8 mouse cellular contexts compared by ENCODE assay signal in the genomic region with DNA sequence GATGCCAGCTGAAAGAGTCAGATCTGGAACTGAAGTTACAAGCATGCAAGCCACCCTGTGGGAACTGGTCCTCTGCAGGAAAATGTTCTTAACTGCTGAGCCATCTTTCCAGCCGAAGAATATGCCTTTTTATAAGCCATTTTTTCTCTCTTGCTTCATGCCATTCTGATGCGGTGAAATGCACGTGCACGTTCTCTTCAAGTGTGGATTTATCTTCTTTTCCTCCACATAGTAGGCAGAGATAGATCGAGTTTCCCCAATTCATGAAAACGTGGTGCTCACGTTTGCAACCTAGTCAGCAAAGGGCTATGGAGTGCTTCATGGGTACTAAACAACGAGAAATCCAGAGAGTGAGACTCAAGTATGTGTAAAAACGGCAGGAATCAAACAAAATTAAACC. TPM values are rescaled to one million over a fixed set of nuclear protein-coding genes. Genes with fewer than 3 reads are reported as not detected.
DNase-seq lines count a peak whose midpoint lies in the region; ATAC-seq and TF ChIP-seq lines count a peak whose summit lies in the region.

No protein-coding gene starts in this region.

- 0 out of 2 replicates have a peak overlapping the region, but pooled peaks have one; percentile 24 for H3K9ac ChIP-seq in kidney, postnatal 0 days (ENCODE audit: low read depth, low read length)
- peak overlapping the region; percentile 53; the same call in 1 of the 2 replicates for H3K9ac ChIP-seq in embryonic facial prominence, embryonic 14.5 days (ENCODE audit: low read depth, low read length)
- no peak overlapping the region for H3K9ac ChIP-seq in intestine, postnatal 0 days (ENCODE audit: low read depth, low read length)
- peak overlapping the region; percentile 41; the same call in 1 of the 2 replicates for H3K9ac ChIP-seq in neural tube, embryonic 13.5 days

- 16% methylated on average over 9 of the region's 9 CpGs for WGBS in kidney, postnatal 0 days
- 13% methylated on average over 9 of the region's 9 CpGs for WGBS in kidney, adult 2 months
- 26% methylated on average over 9 of the region's 9 CpGs for WGBS in embryonic facial prominence, embryonic 14.5 days
- WGBS in intestine, postnatal 0 days: 14% methylated on average over 9 of the region's 9 CpGs
- WGBS in neural tube, embryonic 13.5 days: 26% methylated on average over 9 of the region's 9 CpGs

- 0 out of 2 replicates have a peak overlapping the region, but pooled peaks have one; percentile 71 for H3K27ac ChIP-seq in kidney, postnatal 0 days
- H3K27ac ChIP-seq in kidney, adult 2 months (ENCODE audit: insufficient read depth, low read depth, low read length): no peak overlapping the region
- peak overlapping the region; percentile 6; the same call in 1 of the 2 replicates for H3K27ac ChIP-seq in embryonic facial prominence, embryonic 14.5 days (replicated peaks; ENCODE audit: low read depth, low read length)
- H3K27ac ChIP-seq in intestine, postnatal 0 days (ENCODE audit: low read depth, low read length): no peak overlapping the region
- peak overlapping the region; percentile 25; the same call in 1 of the 2 replicates for H3K27ac ChIP-seq in neural tube, embryonic 13.5 days (replicated peaks)

- ATAC-seq in kidney, postnatal 0 days (replicated peaks; ENCODE audit: low FRiP score, low read depth): no peak
- no peak for ATAC-seq in embryonic facial prominence, embryonic 14.5 days (ENCODE audit: low read depth)
- ATAC-seq in intestine, postnatal 0 days: no peak
- no peak for ATAC-seq in neural tube, embryonic 13.5 days (ENCODE audit: low read depth)

- no peak for TF ChIP-seq CTCF in kidney, postnatal 0 days (IDR thresholded peaks at IDR 0.05; ENCODE audit: low read depth)
- no peak for TF ChIP-seq CTCF in kidney, adult 2 months (conservative IDR thresholded peaks at IDR 0.05; ENCODE audit: insufficient read depth, insufficient read length, low read depth, low read length)
- no peak for TF ChIP-seq CTCF in intestine, postnatal 0 days (IDR thresholded peaks at IDR 0.05; ENCODE audit: low read depth)

- H3K4me3 ChIP-seq in kidney, postnatal 0 days (replicated peaks; ENCODE audit: low read depth, low read length): peak overlapping the region; percentile 85
- H3K4me3 ChIP-seq in kidney, adult 2 months (ENCODE audit: insufficient read depth, low read depth, low read length): no peak overlapping the region
- H3K4me3 ChIP-seq in embryonic facial prominence, embryonic 14.5 days (ENCODE audit: low read depth, low read length): peak overlapping the region; percentile 40
- peak overlapping the region; percentile 38; the same call in 1 of the 2 replicates for H3K4me3 ChIP-seq in intestine, postnatal 0 days (ENCODE audit: low read depth, low read length)
- peak overlapping the region; percentile 98 for H3K4me3 ChIP-seq in neural tube, embryonic 13.5 days

- TF ChIP-seq POLR2A in kidney, adult 2 months (IDR thresholded peaks at IDR 0.05; ENCODE audit: low read depth, low read length): no peak

- no peaks in the 10 kb centered on the region for H3K27me3 ChIP-seq in kidney, postnatal 0 days (ENCODE audit: insufficient read depth, low read length)
- H3K27me3 ChIP-seq in kidney, adult 2 months (replicated peaks; ENCODE audit: control insufficient read depth, insufficient read depth, low read length): no peaks in the 10 kb centered on the region
- H3K27me3 ChIP-seq in embryonic facial prominence, embryonic 14.5 days (replicated peaks; ENCODE audit: control insufficient read depth, insufficient read depth, low read length): no peaks in the 10 kb centered on the region
- H3K27me3 ChIP-seq in intestine, postnatal 0 days (replicated peaks; ENCODE audit: control insufficient read depth, insufficient read depth, low read length): no peaks in the 10 kb centered on the region
- no peaks in the 10 kb centered on the region for H3K27me3 ChIP-seq in neural tube, embryonic 13.5 days

- H3K9me3 ChIP-seq in kidney, postnatal 0 days (replicated peaks; ENCODE audit: low read length): no peaks in the 10 kb centered on the region
- H3K9me3 ChIP-seq in embryonic facial prominence, embryonic 14.5 days (ENCODE audit: control insufficient read depth, low read length): no peaks in the 10 kb centered on the region
- no peaks in the 10 kb centered on the region for H3K9me3 ChIP-seq in intestine, postnatal 0 days (ENCODE audit: control insufficient read depth)
- no peaks in the 10 kb centered on the region for H3K9me3 ChIP-seq in neural tube, embryonic 13.5 days

- peaks cover 26% of the 10 kb centered on the region for H3K4me1 ChIP-seq in kidney, postnatal 0 days (replicated peaks; ENCODE audit: insufficient read depth, low read length)
- peaks cover 14% of the 10 kb centered on the region for H3K4me1 ChIP-seq in kidney, adult 2 months (ENCODE audit: control insufficient read depth, insufficient read depth, low read length)
- peaks cover 23% of the 10 kb centered on the region for H3K4me1 ChIP-seq in embryonic facial prominence, embryonic 14.5 days (ENCODE audit: control insufficient read depth, insufficient read depth, low read length)
- H3K4me1 ChIP-seq in intestine, postnatal 0 days (replicated peaks; ENCODE audit: control insufficient read depth, insufficient read depth, low read length): peaks cover 13% of the 10 kb centered on the region; the same call in 1 of the 2 replicates
- peaks cover 38% of the 10 kb centered on the region for H3K4me1 ChIP-seq in neural tube, embryonic 13.5 days (replicated peaks)

- peak overlapping the region; percentile 55 for H3K4me2 ChIP-seq in kidney, postnatal 0 days (ENCODE audit: low read length)
- peak overlapping the region; percentile 64 for H3K4me2 ChIP-seq in embryonic facial prominence, embryonic 14.5 days (ENCODE audit: low read depth, low read length)
- peak overlapping the region; percentile 56 for H3K4me2 ChIP-seq in intestine, postnatal 0 days (replicated peaks; ENCODE audit: low read depth)
- peak overlapping the region; percentile 66 for H3K4me2 ChIP-seq in neural tube, embryonic 13.5 days

- H3K36me3 ChIP-seq in kidney, postnatal 0 days (ENCODE audit: insufficient read depth, low read length): peaks cover 14% of the 10 kb centered on the region; the same call in 1 of the 2 replicates
- H3K36me3 ChIP-seq in kidney, adult 2 months (ENCODE audit: control insufficient read depth, insufficient read depth, low read length): no peaks in the 10 kb centered on the region
- peaks cover 33% of the 10 kb centered on the region for H3K36me3 ChIP-seq in embryonic facial prominence, embryonic 14.5 days (ENCODE audit: control insufficient read depth, insufficient read depth, low read length)
- peaks cover 26% of the 10 kb centered on the region for H3K36me3 ChIP-seq in intestine, postnatal 0 days (ENCODE audit: control insufficient read depth, insufficient read depth)
- peaks cover 30% of the 10 kb centered on the region for H3K36me3 ChIP-seq in neural tube, embryonic 13.5 days

- DNase-seq in kidney, postnatal 0 days (ENCODE audit: low spot score): no peak
- no peak for DNase-seq in kidney, adult 2 months
- no peak for DNase-seq in embryonic facial prominence, embryonic 14.5 days (ENCODE audit: low spot score)
- no peak for DNase-seq in adrenal gland, postnatal 36 days
- DNase-seq in right cerebral cortex, postnatal 25 days: no peak
- no peak for DNase-seq in embryo, embryonic 10.5 days (ENCODE audit: low spot score)

RNA-seq across cellular contexts. Expression of a gene that starts 1.2 kb away (rescaled TPM):
- 39.0 and 41.7 TPM in 2 replicates for polyA plus RNA-seq in kidney, postnatal 0 days (2015; fragmentation: Nextera tagmentation; extraction: Ambion mirVana)
- 41.9 and 45.0 TPM in 2 replicates for polyA plus RNA-seq in kidney, adult 2 months (2012; rRNA removed)
- 50.7 and 51.0 TPM in 2 replicates for polyA plus RNA-seq in embryonic facial prominence, embryonic 14.5 days (2014; fragmentation: Nextera tagmentation; extraction: Ambion mirVana)
- polyA plus RNA-seq in intestine, postnatal 0 days (2015; fragmentation: Nextera tagmentation; extraction: Ambion mirVana): 19.9 and 20.8 TPM in 2 replicates
- 44.1 and 45.8 TPM in 2 replicates for polyA plus RNA-seq in neural tube, embryonic 13.5 days (2015; fragmentation: Nextera tagmentation; extraction: Ambion mirVana)
- 10 to 100 TPM; 47.5 to 47.6 TPM for total RNA-seq in adrenal gland, postnatal 36 days (2021)

RNA-seq across cellular contexts. Expression of a gene that starts 14.1 kb away (rescaled TPM):
- 66.3 and 74.6 TPM in 2 replicates for polyA plus RNA-seq in kidney, postnatal 0 days (2015; fragmentation: Nextera tagmentation; extraction: Ambion mirVana)
- polyA plus RNA-seq in kidney, adult 2 months (2012; rRNA removed): 21.3 and 24.1 TPM in 2 replicates
- polyA plus RNA-seq in embryonic facial prominence, embryonic 14.5 days (2014; fragmentation: Nextera tagmentation; extraction: Ambion mirVana): 74.0 and 88.2 TPM in 2 replicates
- 27.8 and 29.8 TPM in 2 replicates for polyA plus RNA-seq in intestine, postnatal 0 days (2015; fragmentation: Nextera tagmentation; extraction: Ambion mirVana)
- 98.6 and 100 TPM in 2 replicates for polyA plus RNA-seq in neural tube, embryonic 13.5 days (2015; fragmentation: Nextera tagmentation; extraction: Ambion mirVana)
- total RNA-seq in adrenal gland, postnatal 36 days (2021): 10 to 100 TPM; 44.8 to 49.5 TPM

RNA-seq across cellular contexts. Expression of a gene that starts 14.1 kb away (rescaled TPM):
- 17.0 and 19.3 TPM in 2 replicates for polyA plus RNA-seq in kidney, postnatal 0 days (2015; fragmentation: Nextera tagmentation; extraction: Ambion mirVana)
- polyA plus RNA-seq in kidney, adult 2 months (2012; rRNA removed): 7.6 and 9.9 TPM in 2 replicates
- polyA plus RNA-seq in embryonic facial prominence, embryonic 14.5 days (2014; fragmentation: Nextera tagmentation; extraction: Ambion mirVana): 19.1 and 20.5 TPM in 2 replicates
- 12.2 and 12.8 TPM in 2 replicates for polyA plus RNA-seq in intestine, postnatal 0 days (2015; fragmentation: Nextera tagmentation; extraction: Ambion mirVana)
- 31.0 and 34.4 TPM in 2 replicates for polyA plus RNA-seq in neural tube, embryonic 13.5 days (2015; fragmentation: Nextera tagmentation; extraction: Ambion mirVana)
- total RNA-seq in adrenal gland, postnatal 36 days (2021): 10 to 100 TPM; 26.3 to 29.6 TPM

RNA-seq across cellular contexts. Expression of a gene that starts 21.8 kb away (rescaled TPM):
- polyA plus RNA-seq in kidney, postnatal 0 days (2015; fragmentation: Nextera tagmentation; extraction: Ambion mirVana): 17.5 and 18.5 TPM in 2 replicates
- 5.5 and 6.8 TPM in 2 replicates for polyA plus RNA-seq in kidney, adult 2 months (2012; rRNA removed)
- 13.1 and 13.4 TPM in 2 replicates for polyA plus RNA-seq in embryonic facial prominence, embryonic 14.5 days (2014; fragmentation: Nextera tagmentation; extraction: Ambion mirVana)
- polyA plus RNA-seq in intestine, postnatal 0 days (2015; fragmentation: Nextera tagmentation; extraction: Ambion mirVana): 10.1 and 11.2 TPM in 2 replicates
- polyA plus RNA-seq in neural tube, embryonic 13.5 days (2015; fragmentation: Nextera tagmentation; extraction: Ambion mirVana): 18.0 and 18.7 TPM in 2 replicates
- total RNA-seq in adrenal gland, postnatal 36 days (2021): 10 to 100 TPM; 14.0 to 15.0 TPM

RNA-seq across cellular contexts. Expression of a gene that starts 26.7 kb away (rescaled TPM):
- polyA plus RNA-seq in kidney, postnatal 0 days (2015; fragmentation: Nextera tagmentation; extraction: Ambion mirVana): 637 and 674 TPM in 2 replicates
- polyA plus RNA-seq in kidney, adult 2 months (2012; rRNA removed): 722 and 885 TPM in 2 replicates
- polyA plus RNA-seq in embryonic facial prominence, embryonic 14.5 days (2014; fragmentation: Nextera tagmentation; extraction: Ambion mirVana): 497 and 552 TPM in 2 replicates
- 703 and 717 TPM in 2 replicates for polyA plus RNA-seq in intestine, postnatal 0 days (2015; fragmentation: Nextera tagmentation; extraction: Ambion mirVana)
- 392 and 462 TPM in 2 replicates for polyA plus RNA-seq in neural tube, embryonic 13.5 days (2015; fragmentation: Nextera tagmentation; extraction: Ambion mirVana)
- total RNA-seq in adrenal gland, postnatal 36 days (2021): 100 to 1,000 TPM; 710 to 713 TPM

Comparison
In these comparisons a context has a peak if more than half of its experiments do, and no peak if none do; other contexts are left out.
1. H3K27ac ChIP-seq: peak in kidney, postnatal 0 days (single experiment), embryonic facial prominence, embryonic 14.5 days (single experiment) and neural tube, embryonic 13.5 days (single experiment); none in kidney, adult 2 months (single experiment) and intestine, postnatal 0 days (single experiment).
2. Peak in every context shown above with its lines, with median percentiles within 50 percentile points of each other: H3K4me2 ChIP-seq.